Mouse (Mus musculus) liver, postnatal 0 days (tissue): ENCODE measurements around the gene Olfr224. TPM values are rescaled to one million over a fixed set of nuclear protein-coding genes. Genes with fewer than 3 reads are reported as not detected.
"Not testable (repeated sequence)": the region's sequence is repeated elsewhere in the genome, so short reads cannot be mapped to it uniquely, and the experiment has no call there.

ENCODE experiments used
- ATAC-seq: fragments of 200-750 bp; cut with Nextera tagmentation; 2 replicates; pipeline ENCODE4 v1.8.0; 2017; ENCODE audit warnings: mild to moderate bottlenecking, moderate library complexity
- DNase-seq: peaks from one replicate; pipeline ENCODE4 v3.0.0-alpha.2; 2016
- H3K27ac ChIP-seq: fragments of 300-500 bp; sonication (generic); 2 replicates; pipeline ENCODE4 v1.5.1; 2014; ENCODE audit warnings: antibody characterized with exemption, moderate library complexity, mild to moderate bottlenecking, low read depth
- H3K27me3 ChIP-seq: fragments of 300-500 bp; sonication (generic); 2 replicates; pipeline ENCODE4 v1.6.1; 2014; ENCODE audit warnings: low read length, control low read depth, mixed read lengths; ENCODE audit not compliant: insufficient read depth
- H3K36me3 ChIP-seq: fragments of 300-500 bp; sonication (generic); replicated peaks from 2 replicates; pipeline ENCODE4 v1.6.1; 2014; ENCODE audit warnings: mild to moderate bottlenecking, control low read depth, low read length, moderate library complexity, mixed read lengths; ENCODE audit not compliant: insufficient read depth
- H3K4me1 ChIP-seq: fragments of 300-500 bp; sonication (generic); 2 replicates; pipeline ENCODE4 v1.6.1; 2014; ENCODE audit warnings: antibody characterized with exemption, mild to moderate bottlenecking, control low read depth; ENCODE audit not compliant: insufficient read depth
- H3K4me2 ChIP-seq: fragments of 300-500 bp; sonication (generic); 2 replicates; pipeline ENCODE4 v1.6.1; 2014; ENCODE audit warnings: low read depth, mild to moderate bottlenecking, low read length, moderate library complexity, mixed read lengths
- H3K4me3 ChIP-seq: fragments of 300-500 bp; sonication (generic); 2 replicates; pipeline ENCODE4 v1.5.1; 2014; ENCODE audit warnings: low read depth, low read length
- H3K9ac ChIP-seq: fragments of 300-500 bp; sonication (generic); replicated peaks from 2 replicates; pipeline ENCODE4 v1.6.1; 2014; ENCODE audit warnings: mild to moderate bottlenecking, moderate library complexity
- H3K9me3 ChIP-seq: fragments of 300-500 bp; sonication (generic); 2 replicates; pipeline ENCODE4 v1.6.1; 2016; ENCODE audit warnings: mild to moderate bottlenecking, control low read depth, low read length, mixed read lengths
- CTCF ChIP-seq: sonication (generic); IDR thresholded peaks from 2 replicates; pipeline ENCODE4 v1.5.1; 2016; ENCODE audit warnings: antibody characterized with exemption, low read depth
- EP300 ChIP-seq: IDR thresholded peaks from 2 replicates; pipeline ENCODE4 v1.6.1; 2016; ENCODE audit warnings: antibody characterized with exemption, low read depth, mild to moderate bottlenecking
- WGBS: fragments of 180-500 bp; shearing (Covaris S2); extraction: QIAGEN DNeasy Blood & Tissue Kit; methylation state at CpG from one replicate; pipeline ENCODE4 v1.1.7; 2014; ENCODE audit not compliant: insufficient replicate concordance; 5-methylcytosine and 5-hydroxymethylcytosine counted together
- polyA plus RNA-seq: library from polyadenylated mRNA; unstranded; fragments of >200 nt; fragmentation: Nextera tagmentation; extraction: Ambion mirVana; gene quantifications from 2 replicates; pipeline ENCODE4 v1.2.1, GENCODE M21; 2015

Gene Olfr224
- polyA plus RNA-seq, 1 experiment from 2014 or later = not detected

GRCm38 (mm10) chr11:58546322-58546721 lies 24.0 kb downstream of the Olfr224 start, which contains the start of gene Olfr329-ps:
Gene Olfr329-ps, minus strand, starts transcription at chr11:58546422.
- no peaks in the 10 kb centered on the region for H3K4me1 ChIP-seq
- H3K27me3 ChIP-seq = no peaks in the 10 kb centered on the region
- no peak within 1 kb of the TSS for H3K9ac ChIP-seq
- no peaks in the 10 kb centered on the region for H3K36me3 ChIP-seq
- DNase-seq = no peak
- H3K27ac ChIP-seq = no peak within 1 kb of the TSS
- 77% methylated on average over 5 of the region's 5 CpGs for WGBS
- no peak within 1 kb of the TSS for H3K4me3 ChIP-seq
- H3K4me2 ChIP-seq = no peak within 1 kb of the TSS
- TF ChIP-seq EP300 (no peak), CTCF (no peak)
- no peaks in the 10 kb centered on the region for H3K9me3 ChIP-seq
- ATAC-seq = no peak

- not testable (repeated sequence) for H3K4me2 ChIP-seq, H3K4me1 ChIP-seq, ATAC-seq, H3K9ac ChIP-seq, H3K27me3 ChIP-seq, DNase-seq, H3K9me3 ChIP-seq, H3K36me3 ChIP-seq, H3K27ac ChIP-seq, H3K4me3 ChIP-seq
These were observed 35.6 kb downstream of the Olfr224 start, which contains the start of gene Olfr330 for GRCm38 (mm10) chr11:58534736-58535135. Gene Olfr330, minus strand, starts transcription at chr11:58534836.

DNA sequence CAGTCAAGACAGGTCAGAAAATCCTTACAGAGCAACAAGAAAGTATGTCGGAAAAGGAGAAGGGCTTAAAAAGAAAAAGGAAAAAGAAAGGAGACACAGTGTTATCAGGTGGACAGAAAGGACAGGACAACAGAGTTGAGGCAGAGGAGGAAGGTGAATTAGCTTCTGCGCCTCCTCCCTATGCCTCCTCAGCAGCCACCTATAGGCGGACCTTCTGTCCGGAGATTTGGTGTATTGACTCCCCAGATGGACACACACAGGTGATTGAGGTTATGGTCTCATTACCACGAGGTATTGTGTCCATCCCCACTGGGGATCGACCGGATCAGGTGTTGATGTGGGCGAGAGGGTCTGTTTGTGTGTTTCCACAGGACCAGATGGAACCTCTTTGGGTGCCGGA lies 50.6 kb downstream of the Olfr224 start:
- not testable (repeated sequence) for H3K9ac ChIP-seq, H3K27me3 ChIP-seq, H3K4me3 ChIP-seq, ATAC-seq, H3K27ac ChIP-seq, H3K4me2 ChIP-seq, H3K9me3 ChIP-seq, H3K4me1 ChIP-seq, H3K36me3 ChIP-seq, DNase-seq
- 83% methylated on average over 7 of the region's 9 CpGs for WGBS

- not testable (repeated sequence) for H3K4me3 ChIP-seq, H3K36me3 ChIP-seq
These were observed 51.4 kb downstream of the Olfr224 start for GRCm38 (mm10) chr11:58518916-58519315.

More at GRCm38 (mm10) chr11:58518916-58519315, 51.4 kb downstream of the Olfr224 start:
- not testable (repeated sequence) for H3K9ac ChIP-seq, H3K27me3 ChIP-seq, ATAC-seq, H3K9me3 ChIP-seq, H3K4me2 ChIP-seq, H3K4me1 ChIP-seq, DNase-seq, H3K27ac ChIP-seq
- 91% methylated on average over 15 of the region's 18 CpGs for WGBS

Other genes starting within 250 kb of the Olfr224 start
- gene Zfp672, start 240.2 kb downstream of the Olfr224 start, polyA plus RNA-seq = 44.4 and 46.2 TPM in 2 replicates
- gene Sh3bp5l, start 239.8 kb downstream of the Olfr224 start, polyA plus RNA-seq = 10.5 and 11.0 TPM in 2 replicates
- gene Lypd8, start 191.5 kb downstream of the Olfr224 start, polyA plus RNA-seq = not detected in 2 replicates
- gene 1810065E05Rik, start 149.4 kb downstream of the Olfr224 start, polyA plus RNA-seq = not detected in 2 replicates
- not detected in 2 replicates for gene Gm12253, start 138.0 kb downstream of the Olfr224 start, polyA plus RNA-seq
- gene Lypd9, start 117.6 kb downstream of the Olfr224 start, polyA plus RNA-seq = not detected in 2 replicates
- not detected in 2 replicates for gene Olfr30, start 108.3 kb downstream of the Olfr224 start, polyA plus RNA-seq
- gene Olfr332, start 78.0 kb downstream of the Olfr224 start, polyA plus RNA-seq = not detected in 2 replicates
- gene Olfr331, start 68.0 kb downstream of the Olfr224 start, polyA plus RNA-seq = not detected in 2 replicates
- not detected in 2 replicates for gene Olfr330, start 35.7 kb downstream of the Olfr224 start, polyA plus RNA-seq
- gene Olfr329-ps, start 24.1 kb downstream of the Olfr224 start, polyA plus RNA-seq = not detected in 2 replicates
- not detected in 2 replicates for gene Olfr328, start 14.9 kb downstream of the Olfr224 start, polyA plus RNA-seq
- not detected in 2 replicates for gene Olfr325, start 7.2 kb upstream of the Olfr224 start, polyA plus RNA-seq
- not detected in 2 replicates for gene Olfr324, start 24.6 kb upstream of the Olfr224 start, polyA plus RNA-seq
- not detected in 2 replicates for gene 2210407C18Rik, start 45.5 kb upstream of the Olfr224 start, polyA plus RNA-seq
- gene Olfr323, start 59.9 kb upstream of the Olfr224 start, polyA plus RNA-seq = not detected in 2 replicates
- gene Trim58, start 69.9 kb upstream of the Olfr224 start, polyA plus RNA-seq = 5.8 and 5.9 TPM in 2 replicates
- gene Olfr322, start 88.2 kb upstream of the Olfr224 start, polyA plus RNA-seq = 0.06 TPM in 1 of 2 replicates, not detected in the other
- gene Olfr320, start 110.5 kb upstream of the Olfr224 start, polyA plus RNA-seq = not detected in 2 replicates
- not detected in 2 replicates for gene Olfr319, start 128.6 kb upstream of the Olfr224 start, polyA plus RNA-seq
- gene Olfr318, start 153.5 kb upstream of the Olfr224 start, polyA plus RNA-seq = not detected in 2 replicates
- not detected in 2 replicates for gene Olfr317, start 168.7 kb upstream of the Olfr224 start, polyA plus RNA-seq
- not detected in 2 replicates for gene Olfr316, start 182.2 kb upstream of the Olfr224 start, polyA plus RNA-seq
- gene Olfr315, start 202.6 kb upstream of the Olfr224 start, polyA plus RNA-seq = not detected in 2 replicates
- not detected in 2 replicates for gene Olfr314, start 212.4 kb upstream of the Olfr224 start, polyA plus RNA-seq
- gene Fam183b, start 231.4 kb upstream of the Olfr224 start, polyA plus RNA-seq = 0.25 TPM in 1 of 2 replicates, not detected in the other
- not detected in 2 replicates for gene Olfr313, start 244.4 kb upstream of the Olfr224 start, polyA plus RNA-seq